Mouse (Mus musculus) embryo, embryonic 9.5 days (tissue): ENCODE measurements around the gene S1pr4.

Experiments used
- DNase-seq: peaks from one replicate; pipeline ENCODE4 v3.0.0-alpha.2; 2017; ENCODE audit errors: extremely low spot score

Gene S1pr4

GRCm38 (mm10) chr10:81500032-81500431 is at the start of gene S1pr4:
Gene S1pr4 (minus strand): TSS chr10:81500132.
- no peak for DNase-seq

- no peak for DNase-seq
These were observed 49.0 kb upstream of the S1pr4 start for GRCm38 (mm10) chr10:81548944-81549343.

- no peak for DNase-seq
These were observed 47.0 kb upstream of the S1pr4 start for GRCm38 (mm10) chr10:81546788-81547571.

GRCm38 (mm10) chr10:81546332-81546731 is 46.4 kb upstream of the S1pr4 start:
- no peak for DNase-seq

- peak; percentile 99 for DNase-seq
These were observed 45.3 kb upstream of the S1pr4 start, which contains the start of gene Gna11 for GRCm38 (mm10) chr10:81545161-81545747. Gene Gna11 (minus strand): TSS chr10:81545190.

- DNase-seq = no peak
These were observed 44.6 kb upstream of the S1pr4 start for GRCm38 (mm10) chr10:81544296-81545160.

- no peak for DNase-seq
These were observed 43.7 kb upstream of the S1pr4 start for GRCm38 (mm10) chr10:81543633-81544032.

- DNase-seq = no peak
These were observed 43.0 kb upstream of the S1pr4 start for GRCm38 (mm10) chr10:81542727-81543460.

GRCm38 (mm10) chr10:81541803-81542202 is 41.9 kb upstream of the S1pr4 start:
- DNase-seq = no peak

GRCm38 (mm10) chr10:81541363-81541762 is 41.4 kb upstream of the S1pr4 start:
- no peak for DNase-seq

- no peak for DNase-seq
These were observed 38.6 kb upstream of the S1pr4 start for GRCm38 (mm10) chr10:81538321-81539048.

- no peak for DNase-seq
These were observed 37.5 kb upstream of the S1pr4 start for GRCm38 (mm10) chr10:81537429-81537828.

- no peak for DNase-seq
These were observed 36.8 kb upstream of the S1pr4 start for GRCm38 (mm10) chr10:81536734-81537133.

GRCm38 (mm10) chr10:81534826-81535225 is 34.9 kb upstream of the S1pr4 start:
- DNase-seq = no peak

GRCm38 (mm10) chr10:81526779-81527178 is 26.8 kb upstream of the S1pr4 start:
- DNase-seq = peak; percentile 77

GRCm38 (mm10) chr10:81525017-81525694 is 25.2 kb upstream of the S1pr4 start:
- no peak for DNase-seq

GRCm38 (mm10) chr10:81524051-81524605 is 24.2 kb upstream of the S1pr4 start, which contains the start of gene Gna15:
Gene Gna15 (minus strand): TSS chr10:81524225.
- DNase-seq = no peak

- no peak for DNase-seq
These were observed 23.6 kb upstream of the S1pr4 start for GRCm38 (mm10) chr10:81523570-81523969.

- no peak for DNase-seq
These were observed 23.2 kb upstream of the S1pr4 start for GRCm38 (mm10) chr10:81523142-81523541.

GRCm38 (mm10) chr10:81519978-81520365 is 20.0 kb upstream of the S1pr4 start:
- no peak for DNase-seq
